Mouse (Mus musculus) heart, embryonic 16.5 days (tissue): ENCODE results near the gene Pax3. TPM values are rescaled to one million over a fixed set of nuclear protein-coding genes. Genes with fewer than 3 reads are reported as not detected.

Experiments used
- ATAC-seq: fragments of 200-750 bp; cut with Nextera tagmentation; replicated peaks from 2 replicates; pipeline ENCODE4 v1.8.0; 2017; ENCODE audit warnings: moderate number of reproducible peaks; ENCODE audit not compliant: insufficient read depth, low FRiP score; ENCODE audit errors: extremely low read depth
- H3K27ac ChIP-seq: fragments of 300-500 bp; sonication (generic); 2 replicates; pipeline ENCODE4 v1.5.1; 2014; ENCODE audit warnings: mild to moderate bottlenecking, low read length, control low read depth, moderate library complexity
- H3K27me3 ChIP-seq: fragments of 300-500 bp; sonication (generic); 2 replicates; pipeline ENCODE4 v1.6.1; 2014; ENCODE audit warnings: low read length, mixed read lengths; ENCODE audit not compliant: control insufficient read depth, insufficient read depth
- H3K36me3 ChIP-seq: fragments of 300-500 bp; sonication (generic); 2 replicates; pipeline ENCODE4 v1.6.1; 2014; ENCODE audit not compliant: control insufficient read depth, insufficient read depth
- H3K4me1 ChIP-seq: fragments of 300-500 bp; sonication (generic); 2 replicates; pipeline ENCODE4 v1.6.1; 2014; ENCODE audit warnings: low read length, mixed read lengths; ENCODE audit not compliant: control insufficient read depth, insufficient read depth
- H3K4me2 ChIP-seq: fragments of 300-500 bp; sonication (generic); 2 replicates; pipeline ENCODE4 v1.6.1; 2014; ENCODE audit warnings: low read depth, mild to moderate bottlenecking, control low read depth, low read length
- H3K4me3 ChIP-seq: fragments of 300-500 bp; sonication (generic); 2 replicates; pipeline ENCODE4 v1.5.1; 2014; ENCODE audit warnings: mild to moderate bottlenecking, control low read depth, low read length
- H3K9ac ChIP-seq: fragments of 300-500 bp; sonication (generic); 2 replicates; pipeline ENCODE4 v1.6.1; 2014; ENCODE audit warnings: low read length, control low read depth
- H3K9me3 ChIP-seq: fragments of 300-500 bp; sonication (generic); replicated peaks from 2 replicates; pipeline ENCODE4 v1.6.1; 2016; ENCODE audit warnings: low read length; ENCODE audit not compliant: control insufficient read depth
- WGBS: fragments of 180-500 bp; shearing (Covaris S2); extraction: QIAGEN DNeasy Blood & Tissue Kit; methylation state at CpG from one replicate; pipeline ENCODE4 v1.1.7; 2014; 5-methylcytosine and 5-hydroxymethylcytosine counted together
- polyA plus RNA-seq: library from polyadenylated mRNA; unstranded; fragments of >200 nt; fragmentation: Nextera tagmentation; extraction: Ambion mirVana; gene quantifications from 2 replicates; pipeline ENCODE4 v1.2.1, GENCODE M21; 2015

Pax3 gene
- polyA plus RNA-seq, 1 experiment from 2014 or later = 0.04 TPM

- Histone ChIP-seq H3K27ac (no peak overlapping the region), H3K4me2 (no peak overlapping the region), H3K27me3 (no peaks in the 10 kb centered on the region; the same call in 1 of the 2 replicates), H3K4me1 (no peaks in the 10 kb centered on the region), H3K9ac (no peak overlapping the region), H3K36me3 (no peaks in the 10 kb centered on the region), H3K4me3 (no peak overlapping the region), H3K9me3 (no peaks in the 10 kb centered on the region)
- 51% methylated on average over 18 of the region's 18 CpGs for WGBS
- ATAC-seq = no peak
Observed at GRCm38 (mm10) chr1:78081761-78082160, 115.2 kb downstream of the Pax3 start.

DNA sequence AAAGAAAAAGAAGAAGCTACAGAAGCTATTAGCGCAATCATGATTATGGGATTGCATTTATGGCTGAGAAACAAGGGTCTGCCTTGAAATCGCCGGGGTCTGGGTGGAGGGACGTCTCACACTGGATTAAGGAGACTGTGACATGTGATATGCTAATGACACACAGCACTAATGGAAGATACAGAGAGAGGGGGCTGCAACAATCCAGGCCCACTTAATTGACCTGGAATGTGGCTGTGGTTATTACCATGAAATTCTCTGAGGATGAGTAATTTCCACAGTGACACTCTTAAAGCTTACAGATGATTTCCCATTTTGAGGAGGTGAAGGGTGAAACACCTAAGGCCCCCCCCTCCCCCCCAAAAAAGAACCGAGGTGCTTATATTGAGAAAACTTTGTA, 136.1 kb downstream of the Pax3 start:
- WGBS = 55% methylated on average over 5 of the region's 5 CpGs
- Histone ChIP-seq H3K36me3 (no peaks in the 10 kb centered on the region), H3K9me3 (no peaks in the 10 kb centered on the region), H3K27me3 (no peaks in the 10 kb centered on the region), H3K4me1 (no peaks in the 10 kb centered on the region), H3K4me3 (no peak overlapping the region), H3K4me2 (no peak overlapping the region), H3K27ac (no peak overlapping the region), H3K9ac (no peak overlapping the region)
- ATAC-seq = no peak

DNA sequence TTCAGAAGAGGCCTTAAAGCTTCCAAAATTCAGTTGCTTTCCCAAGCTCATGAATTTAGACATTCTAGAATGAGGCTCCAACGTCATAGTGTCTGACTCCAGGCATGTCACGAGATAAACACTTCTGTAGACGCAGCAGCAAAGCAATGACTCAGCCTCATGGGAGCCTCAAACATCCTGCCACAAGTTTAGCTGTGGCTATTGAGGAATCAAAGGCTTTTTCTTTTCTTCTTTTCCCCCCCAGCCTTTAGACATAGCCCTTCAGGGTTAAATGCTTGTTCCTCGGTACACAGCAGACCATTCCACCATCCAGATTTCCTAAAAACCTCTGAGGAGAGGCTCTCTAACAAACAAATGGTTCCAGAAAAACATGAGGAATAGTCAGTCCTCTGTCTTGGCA, 139.0 kb downstream of the Pax3 start:
- 39% methylated on average over 4 of the region's 4 CpGs for WGBS

GRCm38 (mm10) chr1:78053677-78054076, 143.3 kb downstream of the Pax3 start:
- Histone ChIP-seq H3K27ac (no peak overlapping the region), H3K4me1 (no peaks in the 10 kb centered on the region), H3K9me3 (no peaks in the 10 kb centered on the region), H3K36me3 (no peaks in the 10 kb centered on the region), H3K4me3 (no peak overlapping the region), H3K27me3 (no peaks in the 10 kb centered on the region), H3K9ac (no peak overlapping the region), H3K4me2 (no peak overlapping the region)
- ATAC-seq = no peak
- 74% methylated on average over 6 of the region's 6 CpGs for WGBS

More for the DNA sequence above, 139.0 kb downstream of the Pax3 start:
- Histone ChIP-seq H3K27ac (no peak overlapping the region), H3K9ac (no peak overlapping the region), H3K36me3 (no peaks in the 10 kb centered on the region), H3K4me2 (no peak overlapping the region), H3K27me3 (no peaks in the 10 kb centered on the region), H3K4me1 (no peaks in the 10 kb centered on the region), H3K4me3 (no peak overlapping the region), H3K9me3 (no peaks in the 10 kb centered on the region)
- ATAC-seq = no peak

Other genes with a start within 250 kb of the Pax3 start
- 0.22 and 0.28 TPM in 2 replicates for gene Sgpp2, start 113.2 kb upstream of the Pax3 start, polyA plus RNA-seq